Mouse (Mus musculus): ENCODE measurements at regions not wholly inside any gene's neighbourhood (a gene's known extent, or its start where the extent isn't known, plus 50 kb on each side); places are given as distances from the start of the nearest gene placed in this dataset.

- no peak for DNase-seq (ENCODE audit: low spot score)
These were observed 170.3 kb upstream of the Creb1 start for GRCm38 (mm10) chr1:64361959-64362638.

- no peak for DNase-seq (ENCODE audit: low spot score)
These were observed 189.2 kb upstream of the Creb1 start for GRCm38 (mm10) chr1:64343268-64343667.

GRCm38 (mm10) chr1:64341596-64341995 lies 190.8 kb upstream of the Creb1 start:
- DNase-seq (ENCODE audit: low spot score): peak; percentile 17

GRCm38 (mm10) chr1:64338575-64338961 lies 193.9 kb upstream of the Creb1 start:
- no peak for DNase-seq (ENCODE audit: low spot score)

- no peak for DNase-seq (ENCODE audit: low spot score)
These were observed 194.5 kb upstream of the Creb1 start for GRCm38 (mm10) chr1:64337619-64338574.

- no peak for DNase-seq (ENCODE audit: low spot score)
These were observed 200.9 kb upstream of the Creb1 start for GRCm38 (mm10) chr1:64331566-64331965.

- DNase-seq (ENCODE audit: low spot score): no peak
These were observed 201.7 kb upstream of the Creb1 start for GRCm38 (mm10) chr1:64330721-64331120.

- DNase-seq (ENCODE audit: low spot score): no peak
These were observed 200.1 kb upstream of the Klf7 start for GRCm38 (mm10) chr1:64322197-64322596.

- DNase-seq (ENCODE audit: low spot score): no peak
These were observed 197.1 kb upstream of the Klf7 start for GRCm38 (mm10) chr1:64319155-64319582.

- DNase-seq (ENCODE audit: low spot score): no peak
These were observed 196.5 kb upstream of the Klf7 start for GRCm38 (mm10) chr1:64318440-64319154.

- DNase-seq (ENCODE audit: low spot score): no peak
These were observed 195.1 kb upstream of the Klf7 start for GRCm38 (mm10) chr1:64317032-64317636.

- no peak for DNase-seq (ENCODE audit: low spot score)
These were observed 189.3 kb upstream of the Klf7 start for GRCm38 (mm10) chr1:64311371-64311770.

- DNase-seq (ENCODE audit: low spot score): no peak
These were observed 186.5 kb upstream of the Klf7 start for GRCm38 (mm10) chr1:64308560-64308959.

GRCm38 (mm10) chr1:64308088-64308487 lies 186.0 kb upstream of the Klf7 start:
- no peak for DNase-seq (ENCODE audit: low spot score)

GRCm38 (mm10) chr1:64305427-64306213 lies 183.5 kb upstream of the Klf7 start:
- DNase-seq (ENCODE audit: low spot score): peak; percentile 29

GRCm38 (mm10) chr1:64302833-64303358 lies 180.8 kb upstream of the Klf7 start:
- peak; percentile 26 for DNase-seq (ENCODE audit: low spot score)

GRCm38 (mm10) chr1:64301530-64302061 lies 179.5 kb upstream of the Klf7 start:
- DNase-seq (ENCODE audit: low spot score): no peak

- no peak for DNase-seq (ENCODE audit: low spot score)
These were observed 179.0 kb upstream of the Klf7 start for GRCm38 (mm10) chr1:64300951-64301529.

- DNase-seq (ENCODE audit: low spot score): no peak
These were observed 176.9 kb upstream of the Klf7 start for GRCm38 (mm10) chr1:64298950-64299349.

GRCm38 (mm10) chr1:64298188-64298587 lies 176.1 kb upstream of the Klf7 start:
- DNase-seq (ENCODE audit: low spot score): no peak
